Mouse (Mus musculus) heart, embryonic 14.5 days (tissue): Measurements from ENCODE around the gene Dnajb14. TPM values are rescaled to one million over a fixed set of nuclear protein-coding genes. Genes with fewer than 3 reads are reported as not detected.

ENCODE experiments used
- ATAC-seq: fragments of 200-750 bp; cut with Nextera tagmentation; 2 replicates; pipeline ENCODE4 v1.8.0; 2017; ENCODE audit warnings: low read depth, moderate TSS enrichment; ENCODE audit not compliant: insufficient number of reproducible peaks, insufficient read depth, low FRiP score
- H3K27ac ChIP-seq, 2 experiments: fragments of 200-500 bp in 1 of 2; fragments of 300-500 bp in 1 of 2; sonication (generic) in 1 of 2; replicated peaks in 1 of 2; 2 replicates each; pipeline ENCODE4 v1.5.1; 2012 to 2014; ENCODE audit warnings: low read depth in 2 of 2, low read length in 2 of 2, control low read depth in 1 of 2, mild to moderate bottlenecking in 1 of 2, mixed read lengths in 1 of 2; ENCODE audit not compliant: control insufficient read depth in 1 of 2, insufficient read depth in 1 of 2
- H3K27me3 ChIP-seq: fragments of 300-500 bp; sonication (generic); 2 replicates; pipeline ENCODE4 v1.6.1; 2014; ENCODE audit warnings: mild to moderate bottlenecking, low read length, control low read depth; ENCODE audit not compliant: control insufficient read depth, insufficient read depth
- H3K36me3 ChIP-seq: fragments of 300-500 bp; sonication (generic); 2 replicates; pipeline ENCODE4 v1.6.1; 2014; ENCODE audit warnings: mild to moderate bottlenecking, control low read depth, low read length, mixed read lengths; ENCODE audit not compliant: control insufficient read depth, insufficient read depth
- H3K4me1 ChIP-seq, 2 experiments: fragments of 200-500 bp in 1 of 2; fragments of 300-500 bp in 1 of 2; sonication (generic) in 1 of 2; 2 replicates each; pipeline ENCODE4 v1.6.1; 2012 to 2014; ENCODE audit warnings: low read length in 2 of 2, control low read depth in 1 of 2, mixed read lengths in 1 of 2; ENCODE audit not compliant: control insufficient read depth in 2 of 2, insufficient read depth in 2 of 2
- H3K4me2 ChIP-seq: fragments of 300-500 bp; sonication (generic); 2 replicates; pipeline ENCODE4 v1.6.1; 2014; ENCODE audit warnings: mild to moderate bottlenecking, low read length
- H3K4me3 ChIP-seq, 2 experiments: fragments of 200-500 bp in 1 of 2; fragments of 300-500 bp in 1 of 2; sonication (generic) in 1 of 2; 2 replicates each; pipeline ENCODE4 v1.5.1; 2012 to 2014; ENCODE audit warnings: low read length in 2 of 2, mild to moderate bottlenecking in 2 of 2, control low read depth in 1 of 2, low read depth in 1 of 2, moderate library complexity in 1 of 2; ENCODE audit not compliant: control insufficient read depth in 1 of 2, insufficient read depth in 1 of 2
- H3K9ac ChIP-seq: fragments of 300-500 bp; sonication (generic); 2 replicates; pipeline ENCODE4 v1.6.1; 2014; ENCODE audit warnings: mild to moderate bottlenecking, low read length
- H3K9me3 ChIP-seq: fragments of 300-500 bp; sonication (generic); 2 replicates; pipeline ENCODE4 v1.6.1; 2016; ENCODE audit warnings: low read length, control low read depth; ENCODE audit not compliant: control insufficient read depth
- WGBS: fragments of 180-500 bp; shearing (Covaris S2); extraction: QIAGEN DNeasy Blood & Tissue Kit; methylation state at CpG from one replicate; pipeline ENCODE4 v1.1.7; 2014; 5-methylcytosine and 5-hydroxymethylcytosine counted together
- polyA plus RNA-seq: library from polyadenylated mRNA; unstranded; fragments of >200 nt; fragmentation: Nextera tagmentation; extraction: Ambion mirVana; gene quantifications from 2 replicates; pipeline ENCODE4 v1.2.1, GENCODE M21; 2014

The Dnajb14 gene
- 10.2 and 13.2 TPM in 2 replicates for polyA plus RNA-seq

GRCm38 (mm10) chr3:137867437-137868093 is at the start of gene Dnajb14:
Dnajb14 (plus strand) TSS chr3:137867675.
- H3K27me3 ChIP-seq, result no peaks in the 10 kb centered on the region
- H3K27ac ChIP-seq, result peak within 1 kb of the TSS; percentile 94 to 99
- peaks cover 0 to 22% of the 10 kb centered on the region in 2 experiments; a peak in 3 of 4 replicates for H3K4me1 ChIP-seq
- H3K36me3 ChIP-seq, result peaks cover 15% of the 10 kb centered on the region
- H3K9ac ChIP-seq, result peak within 1 kb of the TSS; percentile 99
- ATAC-seq, result peak; percentile 52
- peak within 1 kb of the TSS; percentile 90 to 98 for H3K4me3 ChIP-seq
- no peaks in the 10 kb centered on the region for H3K9me3 ChIP-seq
- 1% methylated on average over 65 of the region's 94 CpGs for WGBS
- peak within 1 kb of the TSS; percentile 85 for H3K4me2 ChIP-seq

- Histone ChIP-seq H3K9ac (no peak overlapping the region), H3K4me3 (no peak overlapping the region), H3K27me3 (no peaks in the 10 kb centered on the region), H3K9me3 (no peaks in the 10 kb centered on the region), H3K36me3 (no peaks in the 10 kb centered on the region), H3K4me1 (no peaks in the 10 kb centered on the region), H3K4me2 (no peak overlapping the region), H3K27ac (no peak overlapping the region)
- WGBS, result 33% methylated on average over 4 of the region's 4 CpGs
- ATAC-seq, result no peak
These were observed 48.8 kb upstream of the Dnajb14 start for GRCm38 (mm10) chr3:137818713-137819112.

- Histone ChIP-seq H3K4me1 (no peaks in the 10 kb centered on the region), H3K27me3 (no peaks in the 10 kb centered on the region), H3K36me3 (no peaks in the 10 kb centered on the region), H3K9ac (no peak overlapping the region), H3K9me3 (no peaks in the 10 kb centered on the region), H3K4me3 (no peak overlapping the region), H3K27ac (no peak overlapping the region), H3K4me2 (no peak overlapping the region)
- 78% methylated on average over 6 of the region's 6 CpGs for WGBS
- no peak for ATAC-seq
These were observed 46.6 kb upstream of the Dnajb14 start for GRCm38 (mm10) chr3:137820688-137821467.

- no peak overlapping the region for H3K27ac ChIP-seq
- H3K9me3 ChIP-seq, result no peaks in the 10 kb centered on the region
- H3K27me3 ChIP-seq, result no peaks in the 10 kb centered on the region
- no peaks in the 10 kb centered on the region for H3K36me3 ChIP-seq
- no peak overlapping the region for H3K9ac ChIP-seq
- H3K4me1 ChIP-seq, result peaks cover 0 to 5% of the 10 kb centered on the region in 2 experiments; a peak in 1 of 4 replicates
- no peak overlapping the region for H3K4me3 ChIP-seq
- H3K4me2 ChIP-seq, result no peak overlapping the region
- ATAC-seq, result no peak
- 84% methylated on average over 3 of the region's 3 CpGs for WGBS
These were observed 44.2 kb upstream of the Dnajb14 start for GRCm38 (mm10) chr3:137823317-137823716.

- peaks cover 0 to 5% of the 10 kb centered on the region in 2 experiments; a peak in 1 of 4 replicates for H3K4me1 ChIP-seq
- no peak overlapping the region for H3K9ac ChIP-seq
- no peaks in the 10 kb centered on the region for H3K36me3 ChIP-seq
- 23% methylated on average over 11 of the region's 11 CpGs for WGBS
- ATAC-seq, result no peak
- H3K4me2 ChIP-seq, result no peak overlapping the region
- H3K4me3 ChIP-seq, result no peak overlapping the region
- no peaks in the 10 kb centered on the region for H3K9me3 ChIP-seq
- no peaks in the 10 kb centered on the region for H3K27me3 ChIP-seq
- peak overlapping the region; percentile 65 to 68 for H3K27ac ChIP-seq
These were observed 39.8 kb upstream of the Dnajb14 start for GRCm38 (mm10) chr3:137827678-137828077.

- H3K9ac ChIP-seq, result no peak overlapping the region
- no peaks in the 10 kb centered on the region for H3K36me3 ChIP-seq
- no peak overlapping the region for H3K4me2 ChIP-seq
- WGBS, result 90% methylated on average over 2 of the region's 2 CpGs
- H3K27ac ChIP-seq, result no peak overlapping the region
- peaks cover 0 to 5% of the 10 kb centered on the region in 2 experiments; a peak in 1 of 4 replicates for H3K4me1 ChIP-seq
- ATAC-seq, result no peak
- no peaks in the 10 kb centered on the region for H3K9me3 ChIP-seq
- no peak overlapping the region for H3K4me3 ChIP-seq
- no peaks in the 10 kb centered on the region for H3K27me3 ChIP-seq
These were observed 36.3 kb upstream of the Dnajb14 start for GRCm38 (mm10) chr3:137831156-137831555.

- ATAC-seq, result no peak
- no peaks in the 10 kb centered on the region for H3K4me1 ChIP-seq
- no peak overlapping the region for H3K4me3 ChIP-seq
- no peaks in the 10 kb centered on the region for H3K27me3 ChIP-seq
- no peaks in the 10 kb centered on the region for H3K36me3 ChIP-seq
- H3K9ac ChIP-seq, result no peak overlapping the region
- H3K9me3 ChIP-seq, result no peaks in the 10 kb centered on the region
- no peak overlapping the region for H3K27ac ChIP-seq
- H3K4me2 ChIP-seq, result no peak overlapping the region
These were observed 34.3 kb upstream of the Dnajb14 start for GRCm38 (mm10) chr3:137833128-137833527.
